Mouse (Mus musculus) neural tube, embryonic 13.5 days (tissue): ENCODE results near the gene Afap1. TPM values are rescaled to one million over a fixed set of nuclear protein-coding genes. Genes with fewer than 3 reads are reported as not detected.
A peak's percentile ranks its signal among the peaks of the same experiment; 100 is the strongest.

Experiments used
- ATAC-seq: fragments of 200-750 bp; cut with Nextera tagmentation; 2 replicates; pipeline ENCODE4 v1.8.0; 2017; ENCODE audit warnings: low read depth, mild to moderate bottlenecking, moderate TSS enrichment, moderate library complexity
- H3K27ac ChIP-seq: fragments of 300-500 bp; sonication (generic); replicated peaks from 2 replicates; pipeline ENCODE4 v1.5.1; 2015; ENCODE audit warnings: moderate library complexity, mild to moderate bottlenecking, inconsistent platforms
- H3K27me3 ChIP-seq: fragments of 300-500 bp; sonication (generic); 2 replicates; pipeline ENCODE4 v1.6.1; 2015; ENCODE audit warnings: mild to moderate bottlenecking, inconsistent platforms
- H3K36me3 ChIP-seq: fragments of 300-500 bp; sonication (generic); 2 replicates; pipeline ENCODE4 v1.6.1; 2015; ENCODE audit warnings: mild to moderate bottlenecking, inconsistent platforms
- H3K4me1 ChIP-seq: fragments of 300-500 bp; sonication (generic); replicated peaks from 2 replicates; pipeline ENCODE4 v1.6.1; 2015; ENCODE audit warnings: inconsistent platforms
- H3K4me2 ChIP-seq: fragments of 300-500 bp; sonication (generic); 2 replicates; pipeline ENCODE4 v1.6.1; 2015; ENCODE audit warnings: inconsistent platforms, mild to moderate bottlenecking, moderate library complexity
- H3K4me3 ChIP-seq: fragments of 300-500 bp; sonication (generic); 2 replicates; pipeline ENCODE4 v1.5.1; 2015; ENCODE audit warnings: mild to moderate bottlenecking, inconsistent platforms
- H3K9ac ChIP-seq: fragments of 300-500 bp; sonication (generic); 2 replicates; pipeline ENCODE4 v1.6.1; 2015; ENCODE audit warnings: moderate library complexity, mild to moderate bottlenecking, inconsistent platforms
- H3K9me3 ChIP-seq: fragments of 300-500 bp; sonication (generic); 2 replicates; pipeline ENCODE4 v1.6.1; 2016; ENCODE audit warnings: inconsistent platforms
- WGBS: fragments of 180-500 bp; shearing (Covaris S2); methylation state at CpG from one replicate; pipeline ENCODE4 v1.1.7; 2015; 5-methylcytosine and 5-hydroxymethylcytosine counted together
- polyA plus RNA-seq: library from polyadenylated mRNA; unstranded; fragments of >200 nt; fragmentation: Nextera tagmentation; extraction: Ambion mirVana; gene quantifications from 2 replicates; pipeline ENCODE4 v1.2.1, GENCODE M21; 2015

The Afap1 gene
- polyA plus RNA-seq, 1 experiment from 2014 or later, result 92.2 TPM

DNA sequence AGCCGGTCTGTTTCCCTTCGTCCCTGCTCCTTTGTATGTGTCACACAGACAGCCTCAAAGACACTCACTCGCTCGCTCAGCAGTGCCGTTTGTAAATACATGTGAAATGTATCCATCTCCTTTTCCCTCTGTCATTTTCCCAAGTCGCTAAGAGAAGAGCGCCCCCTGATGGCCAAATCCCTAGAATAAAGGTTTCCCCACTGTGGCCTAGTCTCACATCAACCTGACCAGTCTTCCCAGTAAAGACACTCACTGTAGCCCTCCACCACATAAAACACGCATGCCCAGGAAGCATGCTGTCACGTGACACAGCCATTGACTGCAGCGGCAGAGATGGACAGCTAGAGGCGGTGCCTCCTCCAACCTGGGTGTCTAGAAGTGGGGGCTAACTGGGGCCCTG, 8.9 kb upstream of the Afap1 start:
- H3K4me3 ChIP-seq, result no peak overlapping the region
- H3K4me2 ChIP-seq, result no peak overlapping the region
- no peaks in the 10 kb centered on the region for H3K9me3 ChIP-seq
- 0 out of 2 replicates have a peak, but pooled peaks have one; percentile 16 for ATAC-seq
- 38% methylated on average over 11 of the region's 11 CpGs for WGBS
- peaks cover 16% of the 10 kb centered on the region for H3K4me1 ChIP-seq
- H3K27me3 ChIP-seq, result no peaks in the 10 kb centered on the region
- H3K9ac ChIP-seq, result no peak overlapping the region
- no peak overlapping the region for H3K27ac ChIP-seq
- no peaks in the 10 kb centered on the region for H3K36me3 ChIP-seq

DNA sequence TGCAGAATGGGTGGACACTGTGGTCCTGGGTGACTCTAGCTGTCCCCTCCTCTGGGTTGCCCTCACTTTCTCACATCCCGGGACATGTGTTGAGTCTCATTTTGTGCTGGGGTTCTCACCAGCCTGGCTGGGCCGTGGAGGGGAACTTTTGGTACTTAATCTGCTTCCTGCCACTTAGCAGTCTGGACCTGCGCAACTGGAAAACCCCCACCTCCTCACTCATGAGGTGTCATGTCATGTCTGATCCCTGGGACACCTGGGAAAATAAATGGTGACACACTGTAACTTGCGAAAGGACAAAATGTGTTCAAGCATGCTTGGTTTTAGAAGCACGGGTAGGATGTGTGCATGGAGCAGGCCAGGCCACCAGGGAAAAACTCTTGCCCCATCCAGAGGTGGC, 8.4 kb upstream of the Afap1 start:
- Histone ChIP-seq H3K4me2 (no peak overlapping the region), H3K4me3 (no peak overlapping the region), H3K36me3 (no peaks in the 10 kb centered on the region), H3K27ac (no peak overlapping the region), H3K9ac (no peak overlapping the region), H3K9me3 (no peaks in the 10 kb centered on the region), H3K27me3 (no peaks in the 10 kb centered on the region), H3K4me1 (peaks cover 12% of the 10 kb centered on the region)
- 92% methylated on average over 5 of the region's 5 CpGs for WGBS
- ATAC-seq, result no peak

DNA sequence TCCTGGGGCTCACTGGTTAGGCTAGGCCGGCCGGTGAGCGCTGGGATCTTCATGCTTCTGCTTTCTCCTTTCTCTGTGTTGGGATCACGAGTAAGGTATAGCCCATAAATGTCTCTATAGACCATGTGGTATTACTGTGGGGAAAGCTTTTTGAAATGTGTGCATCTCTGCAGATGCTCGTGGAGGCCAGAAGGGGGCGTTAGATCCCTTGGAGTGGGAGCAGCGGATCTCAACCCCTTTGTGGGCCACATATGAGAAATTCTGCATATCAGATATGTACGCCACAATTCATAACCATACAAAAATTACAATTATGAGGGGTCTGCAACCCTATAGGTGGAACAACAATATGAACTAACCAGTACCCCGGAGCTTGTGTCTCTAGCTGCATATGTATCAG, 4.2 kb upstream of the Afap1 start:
- Histone ChIP-seq H3K4me2 (no peak overlapping the region), H3K36me3 (no peaks in the 10 kb centered on the region), H3K27ac (no peak overlapping the region), H3K4me1 (peaks cover 7% of the 10 kb centered on the region), H3K9me3 (no peaks in the 10 kb centered on the region), H3K4me3 (no peak overlapping the region), H3K9ac (no peak overlapping the region), H3K27me3 (0 out of 2 replicates have a peak, but pooled peaks cover 3% of the 10 kb centered on the region)
- no peak for ATAC-seq
- WGBS, result 51% methylated on average over 9 of the region's 9 CpGs

DNA sequence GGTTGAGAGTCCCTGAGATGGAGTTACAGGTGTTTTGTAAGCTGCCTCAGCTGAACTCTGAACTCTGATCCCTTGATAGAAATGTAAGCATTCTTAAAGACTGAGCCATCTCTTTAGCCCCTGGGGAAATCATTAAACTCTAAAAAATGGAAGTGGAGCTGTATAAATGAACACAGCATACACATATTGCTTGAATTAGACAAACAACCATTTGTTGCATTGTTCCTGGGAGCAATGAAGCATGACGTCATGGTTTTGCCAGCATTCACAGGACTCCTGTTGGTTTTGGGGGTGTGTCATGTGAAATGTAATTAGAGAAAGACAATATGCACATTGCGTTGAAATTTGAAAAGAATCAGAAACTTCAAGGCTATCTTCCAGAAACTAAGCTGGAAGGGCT, 3.5 kb upstream of the Afap1 start:
- WGBS, result 45% methylated on average over 2 of the region's 2 CpGs
- ATAC-seq, result no peak

DNA sequence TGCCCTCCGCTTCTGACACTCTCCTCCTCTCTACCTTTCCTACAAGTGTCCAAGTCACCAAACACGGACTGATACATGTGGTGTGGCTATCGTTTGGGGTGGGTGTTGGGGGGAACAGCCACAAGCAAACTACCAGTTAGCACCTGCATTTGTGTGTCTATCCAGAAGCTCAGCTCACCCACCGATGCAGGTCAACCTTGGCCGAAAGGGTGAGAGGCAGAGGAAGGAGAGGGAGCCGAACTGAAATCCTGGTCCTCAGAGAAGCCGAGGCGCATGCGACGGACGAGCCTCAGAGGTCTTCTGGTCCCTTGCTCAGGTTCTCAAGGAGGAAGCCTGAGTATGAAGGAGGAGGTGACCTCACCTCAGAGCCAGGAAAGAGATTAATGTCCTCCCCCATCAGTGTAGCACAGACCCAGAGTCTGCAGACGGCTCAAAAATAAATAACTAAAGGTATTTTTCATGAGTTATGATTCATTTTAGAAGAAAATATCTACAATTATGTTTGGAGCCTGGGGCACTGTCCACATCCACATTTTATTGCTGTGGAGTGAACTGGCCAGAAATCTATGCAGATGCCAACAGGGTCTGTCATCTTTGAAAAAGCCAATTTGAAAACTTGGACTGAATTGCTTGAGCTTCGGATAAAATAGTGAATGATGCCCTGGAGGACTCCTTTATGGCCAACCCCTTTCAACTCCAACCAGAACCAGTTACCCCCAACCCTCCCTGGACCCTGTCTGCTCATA, 2.0 kb upstream of the Afap1 start:
- H3K27ac ChIP-seq, result no peak overlapping the region
- peaks cover 25% of the 10 kb centered on the region for H3K4me1 ChIP-seq
- no peaks in the 10 kb centered on the region for H3K9me3 ChIP-seq
- no peak for ATAC-seq
- no peak overlapping the region for H3K4me3 ChIP-seq
- 0 out of 2 replicates have a peak, but pooled peaks cover 3% of the 10 kb centered on the region for H3K27me3 ChIP-seq
- WGBS, result 88% methylated on average over 13 of the region's 13 CpGs
- no peak overlapping the region for H3K4me2 ChIP-seq
- H3K9ac ChIP-seq, result no peak overlapping the region
- no peaks in the 10 kb centered on the region for H3K36me3 ChIP-seq

More for the DNA sequence above, 3.5 kb upstream of the Afap1 start:
- Histone ChIP-seq H3K27me3 (0 out of 2 replicates have a peak, but pooled peaks cover 3% of the 10 kb centered on the region), H3K36me3 (no peaks in the 10 kb centered on the region), H3K9ac (no peak overlapping the region), H3K27ac (no peak overlapping the region), H3K4me3 (no peak overlapping the region), H3K4me1 (peaks cover 10% of the 10 kb centered on the region), H3K9me3 (no peaks in the 10 kb centered on the region), H3K4me2 (no peak overlapping the region)

DNA sequence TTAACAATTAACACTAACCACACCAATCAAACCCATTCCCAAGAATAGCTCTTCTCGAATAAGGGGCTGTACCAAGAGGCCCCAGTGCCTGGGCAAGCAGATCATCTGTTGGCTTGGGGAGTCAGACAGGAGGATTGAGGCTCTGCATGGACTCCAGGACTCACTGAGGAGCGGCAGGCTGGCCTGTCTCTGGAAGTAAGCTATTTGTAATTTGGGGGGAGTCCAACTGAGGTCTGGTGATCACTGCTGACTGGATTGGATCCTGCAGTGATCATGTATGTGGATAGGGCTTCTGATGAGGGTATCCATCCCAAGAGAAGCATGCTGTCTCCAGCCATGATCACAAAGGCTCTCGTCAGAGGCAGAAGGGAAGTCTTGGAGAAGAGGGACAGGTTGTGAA, 756 bp upstream of the Afap1 start:
- H3K4me2 ChIP-seq, result 0 out of 2 replicates have a peak overlapping the region, but pooled peaks have one; percentile 95
- H3K9me3 ChIP-seq, result no peaks in the 10 kb centered on the region
- peaks cover 38% of the 10 kb centered on the region for H3K4me1 ChIP-seq
- ATAC-seq, result 0 out of 2 replicates have a peak, but pooled peaks have one; percentile 0
- H3K27ac ChIP-seq, result no peak overlapping the region
- 76% methylated on average over 3 of the region's 3 CpGs for WGBS
- H3K4me3 ChIP-seq, result no peak overlapping the region
- H3K27me3 ChIP-seq, result 0 out of 2 replicates have a peak, but pooled peaks cover 3% of the 10 kb centered on the region
- H3K36me3 ChIP-seq, result no peaks in the 10 kb centered on the region
- 0 out of 2 replicates have a peak overlapping the region, but pooled peaks have one; percentile 45 for H3K9ac ChIP-seq

DNA sequence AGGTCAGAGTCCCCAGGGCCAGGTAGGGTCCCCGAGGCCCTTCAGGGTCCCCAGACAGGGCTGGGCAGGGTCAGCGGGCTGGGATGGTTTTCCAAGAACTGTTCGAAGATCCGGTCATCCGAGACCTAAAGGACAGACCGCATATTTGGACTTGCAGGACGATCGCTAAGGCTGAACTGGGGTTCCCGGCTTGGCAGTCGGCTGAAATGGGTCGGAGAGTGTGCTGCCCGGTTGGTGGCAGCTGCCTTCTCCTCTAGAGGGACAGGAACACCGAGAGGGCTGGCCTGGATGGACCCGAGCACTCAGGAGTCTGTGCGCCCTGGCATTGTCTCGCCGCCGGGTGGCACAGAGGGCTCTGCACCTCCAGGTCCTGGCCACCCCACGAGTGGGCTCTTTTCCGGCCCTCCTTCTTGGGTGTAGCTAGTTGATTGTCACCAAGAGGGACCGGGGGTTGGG, 714 bp downstream of the Afap1 start:
- Histone ChIP-seq H3K9ac (peak overlapping the region; percentile 99), H3K4me3 (peak overlapping the region; percentile 96), H3K9me3 (no peaks in the 10 kb centered on the region), H3K4me1 (peaks cover 52% of the 10 kb centered on the region), H3K27ac (peak overlapping the region; percentile 86), H3K4me2 (peak overlapping the region; percentile 95), H3K36me3 (no peaks in the 10 kb centered on the region), H3K27me3 (0 out of 2 replicates have a peak, but pooled peaks cover 3% of the 10 kb centered on the region)
- WGBS, result under 1% methylated on average over 21 of the region's 21 CpGs
- peak; percentile 42 for ATAC-seq

DNA sequence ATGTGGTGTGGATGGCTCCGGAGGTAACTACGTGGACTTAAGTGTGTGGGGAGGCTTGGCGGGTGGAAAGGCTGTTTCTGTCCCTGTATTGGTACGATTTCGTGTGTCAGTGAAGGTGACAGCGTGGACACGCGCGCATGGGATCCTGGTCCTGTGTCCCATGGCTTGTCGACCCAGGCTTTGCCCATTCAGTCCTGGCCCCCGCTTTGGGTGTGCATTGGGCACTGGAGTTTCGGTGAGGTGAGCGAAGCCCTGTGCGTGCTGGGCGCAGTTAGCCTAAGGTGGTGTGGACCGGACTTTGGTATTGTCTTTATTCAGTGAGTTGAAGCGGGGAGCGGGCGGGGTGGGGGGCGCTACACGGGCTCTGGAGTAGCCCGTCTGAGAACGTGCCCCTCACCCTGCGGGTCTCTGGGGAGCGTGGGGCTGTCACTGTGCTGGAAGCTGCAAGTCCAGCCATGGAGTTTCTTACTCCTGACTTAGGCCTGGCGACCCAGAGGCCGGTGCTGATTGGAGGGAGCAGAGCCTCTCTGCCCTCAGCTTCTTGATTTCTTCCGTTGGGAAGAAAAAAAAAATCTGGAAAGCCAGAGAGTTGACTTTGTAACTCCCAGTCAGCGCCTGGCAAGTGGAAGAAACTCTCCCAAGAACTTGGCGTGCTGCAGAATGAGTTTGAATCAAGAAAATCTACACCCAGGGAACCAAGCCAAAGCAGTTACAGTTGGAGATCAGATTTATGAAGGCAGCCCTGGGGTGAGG, 1.4 kb downstream of the Afap1 start:
- Histone ChIP-seq H3K27me3 (0 out of 2 replicates have a peak, but pooled peaks cover 3% of the 10 kb centered on the region), H3K36me3 (no peaks in the 10 kb centered on the region), H3K9ac (peak overlapping the region; percentile 99), H3K27ac (peak overlapping the region; percentile 86), H3K9me3 (no peaks in the 10 kb centered on the region), H3K4me2 (peak overlapping the region; percentile 95), H3K4me1 (peaks cover 56% of the 10 kb centered on the region), H3K4me3 (peak overlapping the region; percentile 96)
- 8% methylated on average over 30 of the region's 30 CpGs for WGBS
- peak; percentile 7; the same call in 1 of the 2 replicates for ATAC-seq

DNA sequence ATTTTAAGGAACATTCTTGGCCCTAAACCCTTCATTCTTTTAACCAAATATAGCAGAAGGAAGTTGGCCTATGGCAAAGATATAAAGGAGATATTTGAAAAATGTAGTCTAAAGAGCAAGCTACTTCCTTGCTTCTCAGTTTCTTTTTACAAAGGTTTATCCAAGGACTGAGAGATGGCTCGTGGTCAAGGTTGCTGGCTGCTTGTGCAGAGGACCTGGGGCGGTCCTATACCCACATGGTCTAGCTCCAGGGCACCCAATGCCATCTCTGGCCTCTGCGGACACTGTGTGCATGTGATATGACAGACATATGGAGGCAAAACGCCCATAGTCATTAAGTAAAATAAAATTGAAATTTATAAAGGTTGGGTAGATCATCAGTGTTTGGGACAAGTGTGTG, 2.8 kb downstream of the Afap1 start:
- Histone ChIP-seq H3K4me3 (peak overlapping the region; percentile 96; the same call in 1 of the 2 replicates), H3K27ac (no peak overlapping the region; the same call in 1 of the 2 replicates), H3K9me3 (no peaks in the 10 kb centered on the region), H3K27me3 (0 out of 2 replicates have a peak, but pooled peaks cover 3% of the 10 kb centered on the region), H3K9ac (no peak overlapping the region), H3K4me2 (peak overlapping the region; percentile 95), H3K36me3 (no peaks in the 10 kb centered on the region), H3K4me1 (peaks cover 71% of the 10 kb centered on the region)
- ATAC-seq, result no peak
- 75% methylated on average over 4 of the region's 4 CpGs for WGBS

DNA sequence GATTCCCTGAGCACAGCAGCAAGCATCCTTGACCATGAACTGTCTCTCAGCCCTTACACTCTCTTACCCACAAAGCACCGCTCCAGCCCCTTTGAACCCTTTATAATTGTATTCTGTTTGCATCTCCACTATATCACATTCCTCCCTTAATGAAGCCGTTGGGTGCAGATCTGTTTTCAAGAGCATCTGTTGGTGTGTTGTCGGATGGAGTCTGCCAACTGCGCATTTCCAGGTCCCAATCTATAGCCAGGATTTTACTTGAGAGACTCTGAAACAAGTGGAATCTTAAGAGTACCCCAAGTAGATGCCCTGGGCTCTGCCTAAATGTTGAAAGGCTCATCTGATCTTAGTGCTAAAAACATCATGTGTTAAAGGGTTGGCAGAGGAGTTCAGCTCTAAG, 3.4 kb downstream of the Afap1 start:
- peak overlapping the region; percentile 96; the same call in 1 of the 2 replicates for H3K4me3 ChIP-seq
- no peak for ATAC-seq

DNA sequence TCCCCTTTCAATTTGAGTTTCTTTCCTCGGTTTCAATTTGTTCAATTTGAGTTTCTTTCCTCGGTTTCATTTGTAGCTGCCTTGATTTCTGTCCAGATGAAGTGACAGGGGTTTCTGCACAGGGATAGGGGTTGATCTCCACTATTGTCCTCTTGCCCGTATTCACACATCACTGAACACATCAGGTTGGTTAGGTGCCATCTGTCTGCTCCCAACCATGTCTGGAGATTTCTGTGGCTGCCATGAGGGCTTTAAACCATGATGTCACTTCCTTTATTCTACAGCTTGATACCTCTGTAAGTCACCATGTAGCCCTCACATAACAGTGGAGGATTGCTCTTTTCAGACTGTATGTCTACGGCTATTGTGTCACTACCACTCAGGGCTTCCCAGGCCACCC, 4.0 kb downstream of the Afap1 start:
- no peak for ATAC-seq
- 0 out of 2 replicates have a peak overlapping the region, but pooled peaks have one; percentile 38 for H3K27ac ChIP-seq
- no peaks in the 10 kb centered on the region for H3K36me3 ChIP-seq
- WGBS, result 67% methylated on average over 4 of the region's 4 CpGs
- 0 out of 2 replicates have a peak, but pooled peaks cover 3% of the 10 kb centered on the region for H3K27me3 ChIP-seq
- H3K4me2 ChIP-seq, result peak overlapping the region; percentile 95
- H3K9ac ChIP-seq, result 0 out of 2 replicates have a peak overlapping the region, but pooled peaks have one; percentile 19
- H3K9me3 ChIP-seq, result no peaks in the 10 kb centered on the region
- peak overlapping the region; percentile 96; the same call in 1 of the 2 replicates for H3K4me3 ChIP-seq
- H3K4me1 ChIP-seq, result peaks cover 78% of the 10 kb centered on the region

More for the DNA sequence above, 3.4 kb downstream of the Afap1 start:
- Histone ChIP-seq H3K27me3 (0 out of 2 replicates have a peak, but pooled peaks cover 3% of the 10 kb centered on the region), H3K4me2 (peak overlapping the region; percentile 95), H3K9ac (peak overlapping the region; percentile 19; the same call in 1 of the 2 replicates), H3K27ac (peak overlapping the region; percentile 38), H3K4me1 (peaks cover 77% of the 10 kb centered on the region), H3K9me3 (no peaks in the 10 kb centered on the region), H3K36me3 (no peaks in the 10 kb centered on the region)
- 55% methylated on average over 4 of the region's 4 CpGs for WGBS

DNA sequence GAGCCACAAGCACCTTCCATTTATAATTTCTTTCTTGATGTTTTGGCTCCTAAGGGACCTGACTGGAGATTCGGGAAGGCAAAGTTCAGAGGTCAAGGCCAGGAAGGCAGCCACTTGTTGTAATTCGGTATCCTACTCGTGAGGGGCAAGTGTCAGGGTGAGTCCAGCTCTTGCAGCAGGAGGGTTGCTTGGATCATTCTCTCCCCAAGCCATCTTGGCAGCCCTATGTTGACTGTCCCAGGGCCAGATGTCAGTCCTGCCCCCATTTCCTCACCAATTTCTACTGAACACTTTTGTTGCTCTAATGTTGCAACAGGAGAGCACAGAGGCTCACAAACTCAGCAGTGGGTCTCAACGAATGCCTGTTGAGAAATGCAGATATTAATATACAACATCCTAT, 5.0 kb downstream of the Afap1 start:
- ATAC-seq, result no peak
- Histone ChIP-seq H3K27me3 (no peaks in the 10 kb centered on the region), H3K4me2 (no peak overlapping the region), H3K27ac (no peak overlapping the region), H3K9me3 (no peaks in the 10 kb centered on the region), H3K36me3 (no peaks in the 10 kb centered on the region), H3K4me3 (no peak overlapping the region), H3K9ac (no peak overlapping the region), H3K4me1 (peaks cover 77% of the 10 kb centered on the region)
- WGBS, result 60% methylated on average over 4 of the region's 4 CpGs
